Mouse (Mus musculus): ENCODE data around the gene Rims4. TPM values are rescaled to one million over a fixed set of nuclear protein-coding genes. Genes with fewer than 3 reads are reported as not detected.

Gene Rims4
- polyA plus RNA-seq, 1 experiment from 2014 or later, result 0.53 TPM

GRCm38 (mm10) chr2:163869783-163870182, 48.7 kb downstream of the Rims4 start:
- Histone ChIP-seq H3K9ac (ENCODE audit: low read depth, low read length) (no peak overlapping the region), H3K27ac (ENCODE audit: low read depth, low read length) (no peak overlapping the region), H3K4me1 (replicated peaks; ENCODE audit: control insufficient read depth, insufficient read depth, low read length) (no peaks in the 10 kb centered on the region), H3K36me3 (ENCODE audit: control insufficient read depth, insufficient read depth) (no peaks in the 10 kb centered on the region), H3K4me3 (ENCODE audit: low read depth, low read length) (no peak overlapping the region), H3K9me3 (ENCODE audit: control insufficient read depth) (no peaks in the 10 kb centered on the region), H3K27me3 (replicated peaks; ENCODE audit: control insufficient read depth, insufficient read depth, low read length) (no peaks in the 10 kb centered on the region), H3K4me2 (replicated peaks; ENCODE audit: low read depth) (no peak overlapping the region)
- no peak for TF ChIP-seq CTCF (IDR thresholded peaks at IDR 0.05; ENCODE audit: low read depth)
- 61% methylated on average over 5 of the region's 5 CpGs for WGBS
- no peak for ATAC-seq

DNA sequence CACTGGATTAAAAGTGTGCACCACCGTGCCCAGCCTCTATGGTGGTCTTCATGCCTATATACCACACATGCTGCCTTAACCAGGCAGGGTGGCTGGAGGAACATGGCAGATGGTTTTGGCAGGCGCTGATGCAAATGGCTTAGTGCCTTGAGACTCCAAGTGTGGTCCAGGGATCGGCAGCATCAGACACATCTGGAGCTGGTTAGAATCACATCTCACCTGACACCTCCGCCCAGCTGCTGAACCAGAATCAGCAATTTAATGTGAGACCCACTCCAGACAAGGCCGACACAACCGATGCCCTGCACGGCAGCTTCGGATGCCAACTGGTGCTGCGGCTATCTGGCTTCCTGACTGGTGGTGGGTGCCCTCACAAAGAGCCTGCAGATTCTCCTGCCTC, 52.4 kb downstream of the Rims4 start:
- Histone ChIP-seq H3K4me2 (replicated peaks; ENCODE audit: low read depth) (no peak overlapping the region), H3K9ac (ENCODE audit: low read depth, low read length) (no peak overlapping the region), H3K27me3 (replicated peaks; ENCODE audit: control insufficient read depth, insufficient read depth, low read length) (no peaks in the 10 kb centered on the region), H3K9me3 (ENCODE audit: control insufficient read depth) (no peaks in the 10 kb centered on the region), H3K4me3 (ENCODE audit: low read depth, low read length) (no peak overlapping the region), H3K4me1 (replicated peaks; ENCODE audit: control insufficient read depth, insufficient read depth, low read length) (no peaks in the 10 kb centered on the region), H3K36me3 (ENCODE audit: control insufficient read depth, insufficient read depth) (no peaks in the 10 kb centered on the region), H3K27ac (ENCODE audit: low read depth, low read length) (no peak overlapping the region)
- no peak for TF ChIP-seq CTCF (IDR thresholded peaks at IDR 0.05; ENCODE audit: low read depth)
- 89% methylated on average over 9 of the region's 9 CpGs for WGBS
- ATAC-seq, result no peak

- TF ChIP-seq CTCF (IDR thresholded peaks at IDR 0.05; ENCODE audit: low read depth), result no peak
- no peak overlapping the region for H3K27ac ChIP-seq (ENCODE audit: low read depth, low read length)
- H3K9ac ChIP-seq (ENCODE audit: low read depth, low read length), result no peak overlapping the region
- H3K4me1 ChIP-seq (replicated peaks; ENCODE audit: control insufficient read depth, insufficient read depth, low read length), result no peaks in the 10 kb centered on the region
- ATAC-seq, result no peak
- 90% methylated on average over 5 of the region's 5 CpGs for WGBS
- H3K9me3 ChIP-seq (ENCODE audit: control insufficient read depth), result no peaks in the 10 kb centered on the region
- H3K27me3 ChIP-seq (replicated peaks; ENCODE audit: control insufficient read depth, insufficient read depth, low read length), result no peaks in the 10 kb centered on the region
- no peaks in the 10 kb centered on the region for H3K36me3 ChIP-seq (ENCODE audit: control insufficient read depth, insufficient read depth)
- H3K4me3 ChIP-seq (ENCODE audit: low read depth, low read length), result no peak overlapping the region
- no peak overlapping the region for H3K4me2 ChIP-seq (replicated peaks; ENCODE audit: low read depth)
These were observed 53.2 kb downstream of the Rims4 start for GRCm38 (mm10) chr2:163865311-163865710.

DNA sequence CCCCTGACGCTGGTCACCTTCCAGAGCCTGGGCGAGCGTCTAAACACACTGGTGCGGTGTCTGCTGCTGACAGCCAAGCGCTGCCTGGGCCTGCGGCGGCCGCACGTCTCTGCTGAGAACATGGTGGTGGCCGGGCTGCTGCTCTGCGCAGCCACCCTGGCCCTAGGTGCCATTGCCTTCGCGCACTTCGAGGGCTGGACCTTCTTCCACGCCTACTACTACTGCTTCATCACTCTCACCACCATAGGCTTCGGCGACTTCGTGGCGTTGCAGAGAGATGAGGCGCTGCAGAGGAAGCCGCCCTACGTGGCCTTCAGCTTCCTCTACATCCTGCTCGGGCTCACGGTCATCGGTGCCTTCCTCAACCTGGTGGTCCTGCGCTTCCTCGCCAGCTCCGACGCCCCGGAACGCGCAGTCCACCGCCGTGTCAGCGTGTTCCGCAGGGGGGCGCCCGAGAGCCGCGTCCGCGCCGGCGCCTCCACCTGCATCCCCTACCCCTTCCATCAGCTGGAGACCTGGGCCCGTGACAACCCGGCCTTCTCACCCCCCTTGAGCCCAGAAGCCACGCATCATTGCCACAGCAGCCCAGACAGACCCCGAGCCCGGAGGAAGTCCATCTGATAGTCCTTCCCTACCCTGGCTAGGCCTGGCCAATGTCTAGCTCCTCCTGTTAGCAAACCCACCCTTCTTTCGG, 60.1 kb downstream of the Rims4 start:
- H3K27ac ChIP-seq (ENCODE audit: low read depth, low read length), result no peak overlapping the region
- peaks cover 36% of the 10 kb centered on the region for H3K27me3 ChIP-seq (replicated peaks; ENCODE audit: control insufficient read depth, insufficient read depth, low read length)
- WGBS, result 12% methylated on average over 50 of the region's 50 CpGs
- H3K9ac ChIP-seq (ENCODE audit: low read depth, low read length), result no peak overlapping the region
- TF ChIP-seq CTCF (IDR thresholded peaks at IDR 0.05; ENCODE audit: low read depth), result peak; percentile 86
- H3K36me3 ChIP-seq (ENCODE audit: control insufficient read depth, insufficient read depth), result no peaks in the 10 kb centered on the region
- H3K4me1 ChIP-seq (replicated peaks; ENCODE audit: control insufficient read depth, insufficient read depth, low read length), result no peaks in the 10 kb centered on the region
- peak overlapping the region; percentile 37 for H3K4me2 ChIP-seq (replicated peaks; ENCODE audit: low read depth)
- no peak for ATAC-seq
- H3K9me3 ChIP-seq (ENCODE audit: control insufficient read depth), result no peaks in the 10 kb centered on the region
- no peak overlapping the region for H3K4me3 ChIP-seq (ENCODE audit: low read depth, low read length)

DNA sequence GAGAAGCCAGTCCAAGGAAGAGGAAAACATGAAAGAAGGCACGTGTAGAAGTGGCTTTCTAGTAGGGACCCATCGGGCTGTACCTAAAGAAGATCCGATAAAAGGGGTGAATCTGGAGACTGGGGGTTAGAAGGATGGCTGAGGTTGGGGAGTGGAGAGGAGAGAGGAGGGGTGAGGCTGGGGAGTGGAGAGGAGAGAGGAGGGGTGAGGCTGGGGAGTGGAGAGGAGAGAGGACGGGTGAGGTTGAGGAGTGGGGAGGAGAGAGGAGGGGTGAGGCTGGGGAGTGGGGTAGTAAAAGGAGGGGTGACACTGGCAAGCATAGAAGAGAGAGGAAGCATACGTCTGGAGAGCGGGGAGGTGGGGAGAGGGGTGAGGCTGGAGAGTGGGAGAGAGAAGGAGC, 61.2 kb downstream of the Rims4 start:
- 74% methylated on average over 6 of the region's 6 CpGs for WGBS
- H3K4me1 ChIP-seq (replicated peaks; ENCODE audit: control insufficient read depth, insufficient read depth, low read length), result no peaks in the 10 kb centered on the region
- no peak overlapping the region for H3K9ac ChIP-seq (ENCODE audit: low read depth, low read length)
- H3K4me3 ChIP-seq (ENCODE audit: low read depth, low read length), result no peak overlapping the region
- no peaks in the 10 kb centered on the region for H3K9me3 ChIP-seq (ENCODE audit: control insufficient read depth)
- H3K27me3 ChIP-seq (replicated peaks; ENCODE audit: control insufficient read depth, insufficient read depth, low read length), result peaks cover 44% of the 10 kb centered on the region
- no peak overlapping the region for H3K27ac ChIP-seq (ENCODE audit: low read depth, low read length)
- H3K36me3 ChIP-seq (ENCODE audit: control insufficient read depth, insufficient read depth), result no peaks in the 10 kb centered on the region
- H3K4me2 ChIP-seq (replicated peaks; ENCODE audit: low read depth), result no peak overlapping the region
- no peak for ATAC-seq
- TF ChIP-seq CTCF (IDR thresholded peaks at IDR 0.05; ENCODE audit: low read depth), result no peak

DNA sequence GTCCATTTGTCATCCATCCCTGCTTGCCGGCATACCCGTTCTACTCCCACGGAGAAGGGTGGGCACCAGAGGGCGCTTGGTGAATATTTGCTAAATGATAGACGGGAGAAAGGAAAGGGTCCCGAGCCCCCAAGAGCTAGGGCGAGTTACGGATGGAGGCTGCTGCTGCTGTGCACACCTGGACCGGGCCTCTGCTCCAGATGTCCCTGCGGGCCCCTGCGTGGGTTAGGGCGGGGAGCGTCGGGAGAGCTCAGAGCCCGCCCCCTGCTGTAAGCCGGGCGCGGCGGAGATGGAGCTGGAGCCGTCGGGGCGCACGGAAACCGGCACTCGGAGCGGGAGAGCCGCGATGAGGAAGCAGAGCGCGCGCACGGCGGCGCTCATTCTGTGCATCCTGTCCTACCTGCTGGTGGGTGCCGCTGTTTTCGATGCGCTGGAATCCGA, 65.0 kb downstream of the Rims4 start, which contains the start of gene Kcnk15:
Kcnk15 (plus strand) TSS at position 191 of the 441 bp plus-strand sequence.
- Histone ChIP-seq H3K9ac (ENCODE audit: low read depth, low read length) (no peak within 1 kb of the TSS), H3K4me2 (replicated peaks; ENCODE audit: low read depth) (peak within 1 kb of the TSS; percentile 21; the same call in 1 of the 2 replicates), H3K4me1 (replicated peaks; ENCODE audit: control insufficient read depth, insufficient read depth, low read length) (no peaks in the 10 kb centered on the region), H3K27ac (ENCODE audit: low read depth, low read length) (no peak within 1 kb of the TSS), H3K36me3 (ENCODE audit: control insufficient read depth, insufficient read depth) (no peaks in the 10 kb centered on the region), H3K4me3 (ENCODE audit: low read depth, low read length) (0 out of 2 replicates have a peak within 1 kb of the TSS, but pooled peaks have one; percentile 7), H3K27me3 (replicated peaks; ENCODE audit: control insufficient read depth, insufficient read depth, low read length) (peaks cover 62% of the 10 kb centered on the region), H3K9me3 (ENCODE audit: control insufficient read depth) (no peaks in the 10 kb centered on the region)
- WGBS, result 1% methylated on average over 38 of the region's 38 CpGs
- peak; percentile 46 for TF ChIP-seq CTCF (IDR thresholded peaks at IDR 0.05; ENCODE audit: low read depth)
- no peak for ATAC-seq

All from intestine, postnatal 0 days (tissue).